Mouse (Mus musculus) natural killer cell, adult 2 months (primary cell): Measurements from ENCODE around the gene Vps37c.

Experiments used
- DNase-seq, 2 experiments: peaks; one replicate each; pipeline ENCODE4 v3.0.0; 2022; ENCODE audit warnings: low spot score in 2 of 2

Vps37c gene

GRCm38 (mm10) chr19:10713551-10713950 lies 25.0 kb downstream of the Vps37c start:
- DNase-seq, result no peak

GRCm38 (mm10) chr19:10714168-10714567 lies 25.6 kb downstream of the Vps37c start:
- no peak for DNase-seq

- peak; percentile 13 to 66 for DNase-seq
Measured at GRCm38 (mm10) chr19:10714682-10715475, 26.3 kb downstream of the Vps37c start.

- DNase-seq, result no peak
Measured at GRCm38 (mm10) chr19:10715476-10715875, 26.9 kb downstream of the Vps37c start.

- no peak for DNase-seq
Measured at GRCm38 (mm10) chr19:10718251-10718775, 29.8 kb downstream of the Vps37c start.

- DNase-seq, result no peak
Measured at GRCm38 (mm10) chr19:10719751-10720150, 31.2 kb downstream of the Vps37c start.

- no peak for DNase-seq
Measured at GRCm38 (mm10) chr19:10720524-10720923, 32.0 kb downstream of the Vps37c start.

GRCm38 (mm10) chr19:10721064-10721463 lies 32.5 kb downstream of the Vps37c start:
- peak in 1 of 2 experiments; percentile 31 for DNase-seq

- no peak for DNase-seq
Measured at GRCm38 (mm10) chr19:10723084-10723483, 34.5 kb downstream of the Vps37c start.

GRCm38 (mm10) chr19:10723649-10724048 lies 35.1 kb downstream of the Vps37c start:
- DNase-seq, result no peak

- DNase-seq, result no peak
Measured at GRCm38 (mm10) chr19:10724629-10725363, 36.3 kb downstream of the Vps37c start.

- no peak for DNase-seq
Measured at GRCm38 (mm10) chr19:10729889-10730288, 41.4 kb downstream of the Vps37c start.

GRCm38 (mm10) chr19:10730469-10730868 lies 41.9 kb downstream of the Vps37c start:
- DNase-seq, result no peak

GRCm38 (mm10) chr19:10731975-10732374 lies 43.4 kb downstream of the Vps37c start:
- no peak for DNase-seq

- DNase-seq, result no peak
Measured at GRCm38 (mm10) chr19:10732741-10733140, 44.2 kb downstream of the Vps37c start.

GRCm38 (mm10) chr19:10733501-10734127 lies 45.1 kb downstream of the Vps37c start:
- DNase-seq, result no peak

- no peak for DNase-seq
Measured at GRCm38 (mm10) chr19:10734554-10734953, 46.0 kb downstream of the Vps37c start.

GRCm38 (mm10) chr19:10735061-10735460 lies 46.5 kb downstream of the Vps37c start:
- no peak for DNase-seq

GRCm38 (mm10) chr19:10735861-10736260 lies 47.3 kb downstream of the Vps37c start:
- no peak for DNase-seq

GRCm38 (mm10) chr19:10738038-10738437 lies 49.5 kb downstream of the Vps37c start:
- DNase-seq, result no peak

- peak in 1 of 2 experiments; percentile 61 for DNase-seq
Measured at GRCm38 (mm10) chr19:10738811-10739210, 50.3 kb downstream of the Vps37c start, which contains the start of gene Cd5. TSS of gene Cd5 (minus strand) at chr19:10739002.

GRCm38 (mm10) chr19:10739916-10740315 lies 51.4 kb downstream of the Vps37c start:
- no peak for DNase-seq
